Mouse (Mus musculus) C2C12 (cell line): ENCODE results near the gene Akap9.

Experiments
- CEBPB ChIP-seq: IDR thresholded peaks from one replicate; pipeline ENCODE4 v1.6.1; 2011; ENCODE audit warnings: low read depth, mild to moderate bottlenecking, control low read depth, moderate library complexity
- CTCF ChIP-seq: IDR thresholded peaks from one replicate; pipeline ENCODE4 v1.5.1; 2011; ENCODE audit not compliant: control insufficient read depth, insufficient read depth, insufficient read length
- MAX ChIP-seq: IDR thresholded peaks from one replicate; pipeline ENCODE4 v1.6.1; 2011; ENCODE audit warnings: mild to moderate bottlenecking, control low read depth
- MYOD1 ChIP-seq: IDR thresholded peaks from one replicate; pipeline ENCODE4 v1.6.1; 2011; ENCODE audit warnings: low read depth; ENCODE audit not compliant: control insufficient read depth, insufficient read length
- MYOG ChIP-seq: IDR thresholded peaks from one replicate; pipeline ENCODE4 v1.6.1; 2011; ENCODE audit not compliant: control insufficient read depth, insufficient read length; ENCODE audit errors: extremely low read depth
- USF1 ChIP-seq: IDR thresholded peaks from one replicate; pipeline ENCODE4 v1.6.1; 2011; ENCODE audit warnings: low read depth, mild to moderate bottlenecking, control low read depth, moderate library complexity

GRCm38 (mm10) chr5:3922350-3922749 lies 5.5 kb upstream of the Akap9 start:
- TF ChIP-seq CTCF (no peak), MYOD1 (no peak), USF1 (no peak), MAX (no peak), CEBPB (no peak), MYOG (no peak)
